Mouse (Mus musculus) intestine, embryonic 14.5 days (tissue): ENCODE measurements around the gene Gmeb2. TPM values are rescaled to one million over a fixed set of nuclear protein-coding genes. Genes with fewer than 3 reads are reported as not detected.

Source experiments
- ATAC-seq: fragments of 200-750 bp; cut with Nextera tagmentation; replicated peaks from 2 replicates; pipeline ENCODE4 v1.8.0; 2017; ENCODE audit warnings: low read depth, moderate number of reproducible peaks, moderate TSS enrichment, moderate library complexity; ENCODE audit not compliant: low FRiP score, low TSS enrichment
- DNase-seq: peaks from one replicate; pipeline ENCODE4 v3.0.0-alpha.2; 2018; ENCODE audit warnings: low spot score
- H3K27ac ChIP-seq: fragments of 300-500 bp; sonication (generic); 2 replicates; pipeline ENCODE4 v1.5.1; 2014; ENCODE audit warnings: low read depth, mild to moderate bottlenecking, control low read depth
- H3K27me3 ChIP-seq: fragments of 300-500 bp; sonication (generic); replicated peaks from 2 replicates; pipeline ENCODE4 v1.6.1; 2014; ENCODE audit warnings: low read length, control low read depth; ENCODE audit not compliant: control insufficient read depth, insufficient read depth
- H3K36me3 ChIP-seq: fragments of 300-500 bp; sonication (generic); 2 replicates; pipeline ENCODE4 v1.6.1; 2014; ENCODE audit warnings: low read length, control low read depth; ENCODE audit not compliant: control insufficient read depth, insufficient read depth
- H3K4me1 ChIP-seq: fragments of 300-500 bp; sonication (generic); replicated peaks from 2 replicates; pipeline ENCODE4 v1.6.1; 2014; ENCODE audit warnings: low read length, control low read depth, mixed read lengths; ENCODE audit not compliant: control insufficient read depth, insufficient read depth
- H3K4me2 ChIP-seq: fragments of 300-500 bp; sonication (generic); 2 replicates; pipeline ENCODE4 v1.6.1; 2014; ENCODE audit warnings: low read length
- H3K4me3 ChIP-seq: fragments of 300-500 bp; sonication (generic); 2 replicates; pipeline ENCODE4 v1.5.1; 2014; ENCODE audit warnings: low read depth, low read length, control low read depth, mixed read lengths
- H3K9ac ChIP-seq: fragments of 300-500 bp; sonication (generic); 2 replicates; pipeline ENCODE4 v1.6.1; 2014; ENCODE audit warnings: mild to moderate bottlenecking, low read length
- H3K9me3 ChIP-seq: fragments of 300-500 bp; sonication (generic); 2 replicates; pipeline ENCODE4 v1.6.1; 2016; ENCODE audit warnings: low read length, control low read depth; ENCODE audit not compliant: control insufficient read depth
- WGBS: fragments of 180-500 bp; shearing (Covaris S2); extraction: QIAGEN DNeasy Blood & Tissue Kit; methylation state at CpG from one replicate; pipeline ENCODE4 v1.1.7; 2014; 5-methylcytosine and 5-hydroxymethylcytosine counted together
- polyA plus RNA-seq: library from polyadenylated mRNA; unstranded; fragments of >200 nt; fragmentation: Nextera tagmentation; extraction: Ambion mirVana; gene quantifications from 2 replicates; pipeline ENCODE4 v1.2.1, GENCODE M21; 2014

Gene Gmeb2
- polyA plus RNA-seq, 1 experiment from 2014 or later: 16.6 TPM

DNA sequence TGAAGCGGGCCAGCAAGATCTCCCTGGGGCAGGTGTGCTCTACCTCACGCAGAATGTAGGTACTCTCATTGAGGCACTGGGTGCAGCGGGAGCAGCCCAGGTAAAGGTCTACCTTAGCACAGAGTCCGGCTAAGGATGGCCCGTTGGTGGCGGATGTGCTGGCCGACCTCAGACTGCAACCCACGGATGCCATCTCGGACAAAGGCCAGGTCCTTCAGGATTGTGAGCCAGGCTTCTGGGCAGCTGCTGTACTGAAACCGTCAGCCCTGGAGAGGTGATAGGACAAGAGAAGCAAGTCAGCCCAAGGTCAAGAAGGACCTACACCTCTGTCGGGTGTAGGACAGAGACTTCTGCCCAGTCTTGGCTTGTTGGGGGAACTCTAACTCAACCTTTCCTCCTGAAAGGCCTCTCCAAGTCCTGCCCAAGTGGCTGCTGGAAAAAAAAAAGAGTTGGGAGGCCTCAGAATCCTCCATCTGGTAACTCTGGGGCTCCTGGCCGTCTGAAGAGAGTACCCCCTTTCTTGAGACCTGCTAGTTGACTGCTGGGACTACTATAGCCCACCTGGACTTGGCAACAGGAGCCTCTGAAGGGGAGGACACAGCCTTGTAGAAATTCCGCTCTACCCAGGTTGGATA, 46.9 kb downstream of the Gmeb2 start:
- Histone ChIP-seq H3K4me3 (no peak overlapping the region), H3K27ac (no peak overlapping the region), H3K27me3 (no peaks in the 10 kb centered on the region), H3K36me3 (peaks cover 4% of the 10 kb centered on the region), H3K9me3 (no peaks in the 10 kb centered on the region), H3K4me1 (peaks cover 15% of the 10 kb centered on the region; the same call in 1 of the 2 replicates), H3K4me2 (peak overlapping the region; percentile 72), H3K9ac (no peak overlapping the region)
- ATAC-seq (no peak), DNase-seq (no peak)
- 90% methylated on average over 13 of the region's 13 CpGs for WGBS

DNA sequence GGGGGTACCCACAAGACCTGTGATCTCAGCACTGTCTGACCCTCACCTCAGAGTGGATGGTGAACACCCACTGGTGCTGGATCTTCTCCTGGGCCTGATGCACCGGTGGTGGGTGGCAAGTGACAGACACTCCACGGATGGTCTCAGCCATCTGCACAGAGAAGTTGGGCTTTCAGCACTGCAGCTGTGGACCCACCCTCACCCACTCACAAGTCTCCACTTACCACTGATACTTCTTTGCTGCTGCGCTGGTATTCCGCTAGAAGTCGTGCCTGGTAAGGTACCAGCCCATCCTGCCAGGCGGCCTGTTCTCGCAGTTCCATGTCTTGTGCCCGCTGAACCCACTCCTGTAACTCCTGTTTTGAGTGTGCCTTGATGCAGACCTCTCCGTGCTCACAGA, 48.6 kb downstream of the Gmeb2 start:
- Histone ChIP-seq H3K36me3 (peaks cover 7% of the 10 kb centered on the region), H3K9me3 (no peaks in the 10 kb centered on the region), H3K4me1 (peaks cover 15% of the 10 kb centered on the region; the same call in 1 of the 2 replicates), H3K27ac (no peak overlapping the region), H3K9ac (no peak overlapping the region), H3K27me3 (no peaks in the 10 kb centered on the region), H3K4me3 (no peak overlapping the region), H3K4me2 (no peak overlapping the region)
- DNase-seq: no peak
- ATAC-seq: no peak
- WGBS: 94% methylated on average over 9 of the region's 9 CpGs

DNA sequence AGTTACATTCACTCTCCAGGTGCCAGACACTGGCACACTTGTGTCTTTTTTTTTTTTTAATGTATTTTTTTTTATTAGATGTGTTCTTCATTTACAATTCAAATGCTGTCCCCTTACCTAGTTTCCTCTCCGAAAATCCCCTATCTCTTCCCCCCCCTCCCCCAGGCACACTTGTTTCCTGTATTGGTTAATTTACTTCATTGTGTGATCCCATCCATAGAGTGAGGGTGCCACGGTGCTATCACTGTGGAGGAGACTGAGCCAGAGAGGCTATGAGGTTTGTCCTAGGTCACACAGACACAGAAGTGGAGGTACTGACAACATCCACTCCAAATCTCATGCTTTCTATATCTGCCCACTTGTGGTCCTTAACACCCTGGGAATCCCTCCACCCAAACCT, 49.0 kb downstream of the Gmeb2 start:
- Histone ChIP-seq H3K9ac (no peak overlapping the region), H3K27ac (no peak overlapping the region), H3K9me3 (no peaks in the 10 kb centered on the region), H3K4me2 (no peak overlapping the region), H3K4me1 (peaks cover 12% of the 10 kb centered on the region; the same call in 1 of the 2 replicates), H3K36me3 (peaks cover 9% of the 10 kb centered on the region), H3K27me3 (no peaks in the 10 kb centered on the region), H3K4me3 (no peak overlapping the region)
- DNase-seq (no peak), ATAC-seq (no peak)
- WGBS: 79% methylated on average over 2 of the region's 2 CpGs

DNA sequence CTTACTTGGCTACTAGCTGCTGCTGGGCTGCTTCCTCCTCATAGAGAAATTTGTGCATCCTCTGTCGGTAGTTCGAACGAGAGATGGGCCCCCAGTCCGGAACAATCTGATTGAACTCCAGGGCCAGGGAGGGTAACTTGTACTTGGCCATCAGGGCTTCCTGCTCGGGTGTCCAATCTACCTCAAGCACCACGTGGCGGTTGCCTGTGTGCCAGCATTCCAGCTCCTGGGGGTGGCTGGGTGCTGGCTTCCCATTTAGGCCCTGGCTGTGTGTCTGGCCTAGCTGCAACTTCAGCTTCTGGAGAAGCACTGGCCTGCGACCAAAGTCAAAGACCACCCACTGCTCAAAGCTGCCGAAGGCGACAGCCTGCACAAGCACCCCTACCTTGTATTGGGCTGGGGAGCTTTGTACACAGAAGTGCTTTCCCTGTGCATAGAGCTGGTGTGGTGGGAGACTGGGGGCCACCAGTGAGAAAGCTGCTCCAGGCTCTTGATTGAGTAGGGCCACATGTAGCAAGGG, 49.7 kb downstream of the Gmeb2 start:
- no peaks in the 10 kb centered on the region for H3K9me3 ChIP-seq
- no peak overlapping the region for H3K4me3 ChIP-seq
- 82% methylated on average over 10 of the region's 10 CpGs for WGBS
- no peaks in the 10 kb centered on the region for H3K27me3 ChIP-seq
- H3K4me1 ChIP-seq: peaks cover 10% of the 10 kb centered on the region; the same call in 1 of the 2 replicates
- DNase-seq (no peak), ATAC-seq (no peak)
- no peak overlapping the region for H3K4me2 ChIP-seq
- H3K9ac ChIP-seq: no peak overlapping the region
- H3K27ac ChIP-seq: no peak overlapping the region
- peaks cover 16% of the 10 kb centered on the region for H3K36me3 ChIP-seq

DNA sequence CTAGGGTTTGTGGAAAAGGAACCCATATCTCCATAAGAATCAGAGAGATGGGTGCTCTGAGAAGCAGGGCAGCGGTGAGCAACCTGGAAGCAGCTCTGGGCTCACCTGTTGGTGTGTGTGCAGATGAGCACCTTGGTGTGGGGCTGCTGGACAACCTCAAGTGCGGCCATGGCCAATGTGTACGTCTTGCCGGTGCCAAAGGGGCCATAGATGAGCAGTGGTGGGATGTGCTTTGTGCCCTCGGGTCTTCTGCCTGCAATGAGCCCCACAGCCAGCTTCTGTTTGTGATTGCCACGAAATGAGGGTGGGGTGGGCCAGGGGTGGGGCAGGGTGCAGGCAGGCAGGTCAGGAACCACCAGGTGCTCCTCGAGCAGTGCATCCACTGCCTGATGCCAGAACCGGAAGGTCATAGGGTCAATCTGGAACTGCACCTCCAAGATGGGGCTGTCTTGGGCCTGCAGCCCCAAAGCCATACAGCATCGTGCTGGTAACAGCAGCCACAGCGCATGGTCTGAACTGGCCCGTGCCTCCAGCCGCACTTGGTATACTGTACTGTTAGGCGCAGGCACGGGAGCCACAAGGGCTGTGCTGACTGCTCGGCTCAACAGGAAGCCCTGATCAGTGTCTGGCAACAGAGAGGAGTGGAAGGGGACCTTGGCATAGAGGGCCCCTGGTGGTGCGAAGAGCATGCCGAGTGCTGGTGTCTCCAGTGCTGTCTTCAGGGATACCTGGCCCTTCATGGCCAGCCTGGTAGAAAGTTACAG, 50.4 kb downstream of the Gmeb2 start:
- no peak overlapping the region for H3K27ac ChIP-seq
- no peak for DNase-seq
- H3K9ac ChIP-seq: no peak overlapping the region
- H3K27me3 ChIP-seq: no peaks in the 10 kb centered on the region
- no peak overlapping the region for H3K4me3 ChIP-seq
- H3K4me1 ChIP-seq: peaks cover 8% of the 10 kb centered on the region; the same call in 1 of the 2 replicates
- H3K9me3 ChIP-seq: no peaks in the 10 kb centered on the region
- no peak overlapping the region for H3K4me2 ChIP-seq
- ATAC-seq: no peak
- H3K36me3 ChIP-seq: peaks cover 17% of the 10 kb centered on the region
- WGBS: 86% methylated on average over 17 of the region's 17 CpGs

DNA sequence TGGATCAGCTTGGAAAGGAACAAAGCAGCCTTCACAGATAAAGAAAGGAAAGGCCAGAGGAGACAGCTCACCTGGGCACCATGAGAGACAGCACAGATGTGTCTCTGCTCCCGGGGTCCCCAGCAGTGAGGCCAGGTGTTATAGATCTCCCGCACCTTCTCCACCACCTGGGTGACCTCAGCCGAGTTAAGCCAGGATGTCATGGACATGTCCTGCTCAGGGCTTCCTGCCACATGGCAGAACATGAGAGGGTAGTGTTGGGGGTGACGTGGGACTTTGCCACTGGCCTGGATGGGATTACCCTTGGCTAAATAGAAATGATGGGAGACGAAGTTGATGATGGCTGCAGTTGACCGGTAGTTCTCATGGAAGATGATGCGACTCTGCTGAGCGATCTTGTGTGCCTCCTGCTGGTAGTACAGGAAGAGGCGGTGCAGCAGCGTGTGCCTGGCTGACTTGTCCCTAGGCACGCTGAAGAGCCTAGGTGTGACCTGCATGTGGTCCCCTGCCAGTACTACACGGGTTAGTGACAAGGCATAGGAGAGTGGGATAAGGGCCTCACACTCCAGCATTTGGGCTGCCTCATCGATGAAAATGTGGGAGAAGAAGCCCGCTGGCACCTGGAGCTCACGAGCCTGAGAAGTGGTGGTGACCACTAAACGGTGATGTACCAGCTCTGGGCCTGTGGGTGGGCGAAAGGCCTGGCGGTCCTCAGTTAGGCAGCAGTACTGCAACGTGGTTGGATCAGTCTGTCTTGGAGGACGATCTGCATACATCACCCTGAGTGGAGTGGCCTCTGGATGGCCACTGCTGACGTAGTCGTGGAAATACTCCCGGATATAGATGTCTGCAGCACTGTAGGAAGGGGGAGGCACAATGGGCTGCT, 51.9 kb downstream of the Gmeb2 start:
- ATAC-seq (no peak), DNase-seq (no peak)
- H3K36me3 ChIP-seq: peaks cover 17% of the 10 kb centered on the region
- no peak overlapping the region for H3K9ac ChIP-seq
- 85% methylated on average over 23 of the region's 23 CpGs for WGBS
- H3K4me1 ChIP-seq: no peaks in the 10 kb centered on the region
- H3K27ac ChIP-seq: no peak overlapping the region
- no peaks in the 10 kb centered on the region for H3K27me3 ChIP-seq
- H3K4me2 ChIP-seq: no peak overlapping the region
- H3K9me3 ChIP-seq: no peaks in the 10 kb centered on the region
- no peak overlapping the region for H3K4me3 ChIP-seq

DNA sequence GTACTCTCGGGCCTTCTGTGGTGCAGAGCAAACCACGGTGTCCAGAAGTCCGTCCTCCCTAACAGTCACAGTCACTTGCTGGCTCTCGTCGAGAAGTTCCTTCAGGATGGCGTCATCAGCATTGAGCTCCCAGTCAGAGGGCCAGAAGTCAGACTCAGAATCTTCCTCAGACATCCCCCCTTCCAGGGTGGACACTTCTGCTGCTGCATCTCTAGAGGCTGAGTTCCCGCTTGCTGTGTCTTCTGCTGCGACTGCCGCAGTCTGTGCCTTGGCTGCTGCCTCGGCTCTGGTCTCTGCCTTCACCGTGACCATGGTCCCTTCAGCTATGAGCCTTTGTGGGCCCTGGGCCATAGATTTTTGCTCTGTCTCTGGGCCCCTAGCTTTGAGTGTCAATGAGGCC, 53.2 kb downstream of the Gmeb2 start:
- peaks cover 23% of the 10 kb centered on the region for H3K36me3 ChIP-seq
- no peaks in the 10 kb centered on the region for H3K4me1 ChIP-seq
- ATAC-seq (no peak), DNase-seq (no peak)
- no peaks in the 10 kb centered on the region for H3K27me3 ChIP-seq
- no peaks in the 10 kb centered on the region for H3K9me3 ChIP-seq
- no peak overlapping the region for H3K9ac ChIP-seq
- 86% methylated on average over 11 of the region's 11 CpGs for WGBS
- no peak overlapping the region for H3K27ac ChIP-seq
- H3K4me2 ChIP-seq: no peak overlapping the region
- H3K4me3 ChIP-seq: no peak overlapping the region

DNA sequence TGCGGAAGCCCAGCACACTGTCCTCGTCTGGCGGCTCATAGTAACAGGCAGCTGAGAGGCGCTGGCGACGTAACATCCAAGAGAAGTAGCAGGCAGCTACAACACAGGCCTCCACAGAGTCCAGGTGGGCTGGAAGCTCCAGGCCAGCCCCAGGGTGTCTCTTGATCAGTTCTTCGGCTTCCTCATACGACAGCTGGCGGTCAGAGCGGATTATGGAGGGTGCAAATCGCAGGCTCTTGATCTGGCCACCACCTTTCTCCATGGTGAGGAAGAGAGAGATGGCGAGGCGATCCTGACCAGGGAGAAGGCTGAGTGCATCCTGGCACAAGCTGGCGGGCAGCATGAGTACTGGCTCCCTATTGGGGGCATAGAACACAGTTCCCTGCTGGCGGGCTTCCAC, 54.4 kb downstream of the Gmeb2 start:
- no peaks in the 10 kb centered on the region for H3K27me3 ChIP-seq
- no peaks in the 10 kb centered on the region for H3K4me1 ChIP-seq
- no peak overlapping the region for H3K4me3 ChIP-seq
- H3K27ac ChIP-seq: no peak overlapping the region
- 91% methylated on average over 15 of the region's 15 CpGs for WGBS
- ATAC-seq: no peak
- H3K36me3 ChIP-seq: peaks cover 31% of the 10 kb centered on the region
- H3K4me2 ChIP-seq: no peak overlapping the region
- no peak for DNase-seq
- H3K9me3 ChIP-seq: no peaks in the 10 kb centered on the region
- H3K9ac ChIP-seq: no peak overlapping the region
